Mouse (Mus musculus) cerebellum, adult 18-20 months (tissue): ENCODE measurements at regions not wholly inside any gene's neighbourhood (a gene's known extent, or its start where the extent isn't known, plus 50 kb on each side); places are given as distances from the start of the nearest gene placed in this dataset.

ENCODE experiments used
- DNase-seq, 2 experiments: peaks; one replicate each; pipeline ENCODE4 v3.0.0; 2021

- no peak for DNase-seq
Observed at GRCm38 (mm10) chr2:159889701-159890100, 444.3 kb downstream of the Gm826 start.

GRCm38 (mm10) chr2:159884773-159885459 lies 449.0 kb downstream of the Gm826 start:
- DNase-seq, result no peak

- no peak for DNase-seq
Observed at GRCm38 (mm10) chr2:159866981-159867380, 467.0 kb downstream of the Gm826 start.

- DNase-seq, result no peak
Observed at GRCm38 (mm10) chr2:159866391-159866790, 467.6 kb downstream of the Gm826 start.

GRCm38 (mm10) chr2:159863185-159863584 lies 470.8 kb downstream of the Gm826 start:
- DNase-seq, result no peak

GRCm38 (mm10) chr2:159853891-159854665 lies 479.9 kb downstream of the Gm826 start:
- no peak for DNase-seq

- no peak for DNase-seq
Observed at GRCm38 (mm10) chr2:159852959-159853358, 481.0 kb downstream of the Gm826 start.

- no peak for DNase-seq
Observed at GRCm38 (mm10) chr2:159832488-159833113, 501.4 kb downstream of the Gm826 start.

GRCm38 (mm10) chr2:159826417-159826816 lies 507.5 kb downstream of the Gm826 start:
- DNase-seq, result no peak

- DNase-seq, result peak in 1 of 2 experiments; percentile 1
Observed at GRCm38 (mm10) chr2:159818556-159818955, 515.4 kb downstream of the Gm826 start.

- DNase-seq, result no peak
Observed at GRCm38 (mm10) chr2:159816344-159816743, 517.6 kb downstream of the Gm826 start.
